Mouse (Mus musculus) spleen, adult 18-20 months (tissue): ENCODE measurements around the gene Skor1.

Source experiments
- DNase-seq, 2 experiments: peaks; one replicate each; pipeline ENCODE4 v3.0.0; 2022; ENCODE audit warnings: mixed read lengths in 2 of 2

Skor1 gene

GRCm38 (mm10) chr9:63132673-63133601 is 15.8 kb downstream of the Skor1 start:
- DNase-seq, result peak; percentile 90 to 93

- peak in 1 of 2 experiments; percentile 48 for DNase-seq
Measured at GRCm38 (mm10) chr9:63131957-63132602, 16.7 kb downstream of the Skor1 start.

- DNase-seq, result no peak
Measured at GRCm38 (mm10) chr9:63129641-63130041, 19.1 kb downstream of the Skor1 start.

GRCm38 (mm10) chr9:63124512-63124911 is 24.2 kb downstream of the Skor1 start:
- DNase-seq, result no peak

GRCm38 (mm10) chr9:63123451-63124438 is 25.0 kb downstream of the Skor1 start:
- DNase-seq, result peak; percentile 75 to 86

GRCm38 (mm10) chr9:63122161-63122833 is 26.5 kb downstream of the Skor1 start:
- DNase-seq, result no peak

- DNase-seq, result no peak
Measured at GRCm38 (mm10) chr9:63118385-63118784, 30.4 kb downstream of the Skor1 start.

- DNase-seq, result no peak
Measured at GRCm38 (mm10) chr9:63112514-63112913, 36.2 kb downstream of the Skor1 start.

GRCm38 (mm10) chr9:63109782-63110087 is 39.0 kb downstream of the Skor1 start:
- no peak for DNase-seq

GRCm38 (mm10) chr9:63109020-63109781 is 39.6 kb downstream of the Skor1 start:
- peak; percentile 49 to 61 for DNase-seq

GRCm38 (mm10) chr9:63108580-63108979 is 40.2 kb downstream of the Skor1 start:
- no peak for DNase-seq

- DNase-seq, result no peak
Measured at GRCm38 (mm10) chr9:63100660-63101059, 48.1 kb downstream of the Skor1 start.

- no peak for DNase-seq
Measured at GRCm38 (mm10) chr9:63099876-63100275, 48.9 kb downstream of the Skor1 start.

GRCm38 (mm10) chr9:63099344-63099743 is 49.4 kb downstream of the Skor1 start:
- no peak for DNase-seq

- no peak for DNase-seq
Measured at GRCm38 (mm10) chr9:63098887-63099286, 49.9 kb downstream of the Skor1 start.

- no peak for DNase-seq
Measured at GRCm38 (mm10) chr9:63097204-63097603, 51.6 kb downstream of the Skor1 start.

GRCm38 (mm10) chr9:63094030-63094429 is 54.7 kb downstream of the Skor1 start:
- DNase-seq, result no peak

GRCm38 (mm10) chr9:63092567-63092966 is 56.2 kb downstream of the Skor1 start:
- no peak for DNase-seq

GRCm38 (mm10) chr9:63091971-63092528 is 56.7 kb downstream of the Skor1 start:
- peak in 1 of 2 experiments; percentile 16 for DNase-seq

- no peak for DNase-seq
Measured at GRCm38 (mm10) chr9:63091101-63091921, 57.5 kb downstream of the Skor1 start.
